Mouse (Mus musculus) urinary bladder, postnatal 14 days (tissue): ENCODE measurements around the gene Spint1.

ENCODE experiments used
- DNase-seq: peaks from one replicate; pipeline ENCODE4 v3.0.0; 2021; ENCODE audit warnings: low spot score

Spint1 gene

GRCm38 (mm10) chr2:119245246-119245645, 8.1 kb downstream of the Spint1 start:
- DNase-seq = no peak

- no peak for DNase-seq
These were observed 10.7 kb downstream of the Spint1 start for GRCm38 (mm10) chr2:119247904-119248303.

GRCm38 (mm10) chr2:119249592-119250061, 12.5 kb downstream of the Spint1 start:
- peak; percentile 72 for DNase-seq

DNA sequence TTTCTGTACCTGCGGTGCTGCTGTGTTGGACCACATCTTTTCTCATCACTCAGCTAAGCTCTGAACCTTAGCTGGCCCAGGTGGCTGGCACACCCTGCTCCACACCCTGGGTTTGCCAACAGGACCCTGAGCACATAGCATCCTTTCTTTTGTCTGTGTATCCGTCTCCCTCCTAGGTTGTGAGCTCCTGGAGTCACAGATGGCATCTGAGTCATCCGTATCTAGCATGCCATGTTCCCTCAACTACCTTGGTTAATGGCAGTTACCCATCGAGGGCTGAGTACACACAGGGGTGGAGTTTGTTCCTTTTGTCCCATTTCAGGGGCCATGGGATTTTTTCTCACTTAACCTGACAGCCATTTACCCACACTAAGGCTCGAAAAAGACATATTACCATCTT, 13.2 kb downstream of the Spint1 start:
- no peak for DNase-seq

DNA sequence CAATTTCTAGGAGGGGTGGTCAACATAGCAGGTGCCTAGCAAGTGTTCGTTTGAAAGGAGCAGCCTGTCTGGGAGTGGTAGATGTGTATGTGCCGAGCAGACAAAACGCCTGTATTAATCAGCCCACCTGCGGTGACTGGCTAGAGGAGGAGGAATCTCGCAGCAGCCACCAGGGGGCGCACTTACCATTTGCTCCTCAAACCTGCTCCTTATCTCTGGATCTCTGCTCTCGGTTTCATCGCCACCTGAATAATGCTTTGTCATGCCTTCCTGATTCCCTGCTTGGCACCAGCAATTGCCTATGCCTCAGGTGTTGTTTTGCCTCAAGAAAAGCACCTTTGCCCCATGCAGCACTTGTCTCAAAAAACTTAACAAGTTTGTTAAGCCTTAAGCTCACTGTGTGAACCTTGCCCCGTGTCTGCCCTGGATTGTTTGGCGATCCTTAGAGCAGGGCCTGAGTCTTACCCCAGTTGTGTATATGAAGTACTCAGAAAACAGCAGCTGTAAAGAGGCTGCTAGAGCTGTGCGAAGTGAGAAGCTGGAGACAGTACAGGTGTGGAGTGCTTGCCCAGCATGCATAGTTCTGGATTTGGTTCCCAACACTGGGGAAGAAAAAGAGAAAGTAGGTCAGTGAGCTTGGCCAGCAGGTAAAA, 13.8 kb downstream of the Spint1 start:
- peak; percentile 93 for DNase-seq

GRCm38 (mm10) chr2:119254976-119255375, 17.8 kb downstream of the Spint1 start:
- DNase-seq = no peak

GRCm38 (mm10) chr2:119260518-119260917, 23.4 kb downstream of the Spint1 start:
- no peak for DNase-seq

GRCm38 (mm10) chr2:119261326-119261725, 24.2 kb downstream of the Spint1 start:
- DNase-seq = no peak

DNA sequence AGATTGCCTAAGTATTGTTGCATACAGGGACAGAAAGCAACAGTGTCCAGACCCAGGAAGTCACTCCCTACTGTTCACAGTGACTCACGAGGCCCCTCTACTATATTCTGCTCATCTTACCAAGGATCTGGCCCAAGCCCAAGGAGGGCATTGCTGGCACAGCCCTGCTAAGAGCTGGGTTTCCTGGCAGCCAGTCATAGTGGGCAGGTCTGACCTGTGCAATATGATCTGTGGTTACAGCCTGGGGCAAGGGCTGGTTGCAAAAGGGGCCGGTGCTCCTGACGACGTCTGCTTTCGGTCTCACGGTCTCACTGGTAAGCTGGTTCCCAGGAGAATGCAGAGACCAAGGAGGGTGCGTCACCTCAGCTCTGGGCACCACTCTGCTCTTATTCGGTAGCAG, 25.8 kb downstream of the Spint1 start:
- peak; percentile 87 for DNase-seq

DNA sequence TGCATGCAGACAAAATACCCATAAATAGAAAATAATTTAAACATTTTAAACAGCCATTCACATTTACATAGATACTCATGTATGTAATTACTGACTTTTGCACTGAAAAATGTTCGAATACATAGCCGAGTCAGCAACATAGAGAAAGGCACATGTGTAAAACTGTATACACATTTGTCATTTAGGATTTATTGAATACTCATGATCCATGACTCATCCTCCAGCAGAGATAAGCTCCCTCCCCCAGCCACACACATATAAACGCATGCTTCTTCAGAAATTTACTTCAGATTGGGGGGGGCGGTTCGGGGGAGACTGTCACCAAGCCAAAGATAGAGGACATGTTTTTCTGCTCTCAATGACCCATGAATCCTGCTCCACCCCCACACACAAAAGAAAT, 26.7 kb downstream of the Spint1 start:
- no peak for DNase-seq

GRCm38 (mm10) chr2:119270286-119270642, 33.1 kb downstream of the Spint1 start:
- no peak for DNase-seq

- peak; percentile 86 for DNase-seq
These were observed 33.6 kb downstream of the Spint1 start, which contains the start of gene Rhov for GRCm38 (mm10) chr2:119270643-119271331. Gene Rhov, minus strand, starts transcription at chr2:119271272.

DNA sequence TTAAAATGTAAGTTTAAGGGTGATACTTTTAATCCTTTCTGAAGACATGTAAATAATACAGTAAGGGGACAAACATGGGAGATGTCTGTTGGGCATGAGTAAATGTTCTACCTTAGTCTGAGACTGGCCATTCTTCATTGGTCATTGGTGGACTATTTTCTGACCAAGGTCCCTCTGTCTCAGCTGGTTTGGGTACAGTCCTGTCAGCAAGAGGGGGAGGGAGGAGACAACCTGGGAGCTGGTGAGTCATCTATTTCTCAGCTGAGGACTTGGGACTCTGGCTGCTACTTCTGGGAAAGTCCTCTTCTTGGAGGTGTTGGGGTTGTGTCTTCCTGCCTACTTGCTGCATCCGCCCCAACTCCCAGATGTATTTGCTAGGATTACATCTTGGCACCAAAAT, 37.0 kb downstream of the Spint1 start:
- DNase-seq = no peak

- no peak for DNase-seq
These were observed 39.8 kb downstream of the Spint1 start for GRCm38 (mm10) chr2:119276926-119277325.

- no peak for DNase-seq
These were observed 40.6 kb downstream of the Spint1 start for GRCm38 (mm10) chr2:119277810-119278209.

DNA sequence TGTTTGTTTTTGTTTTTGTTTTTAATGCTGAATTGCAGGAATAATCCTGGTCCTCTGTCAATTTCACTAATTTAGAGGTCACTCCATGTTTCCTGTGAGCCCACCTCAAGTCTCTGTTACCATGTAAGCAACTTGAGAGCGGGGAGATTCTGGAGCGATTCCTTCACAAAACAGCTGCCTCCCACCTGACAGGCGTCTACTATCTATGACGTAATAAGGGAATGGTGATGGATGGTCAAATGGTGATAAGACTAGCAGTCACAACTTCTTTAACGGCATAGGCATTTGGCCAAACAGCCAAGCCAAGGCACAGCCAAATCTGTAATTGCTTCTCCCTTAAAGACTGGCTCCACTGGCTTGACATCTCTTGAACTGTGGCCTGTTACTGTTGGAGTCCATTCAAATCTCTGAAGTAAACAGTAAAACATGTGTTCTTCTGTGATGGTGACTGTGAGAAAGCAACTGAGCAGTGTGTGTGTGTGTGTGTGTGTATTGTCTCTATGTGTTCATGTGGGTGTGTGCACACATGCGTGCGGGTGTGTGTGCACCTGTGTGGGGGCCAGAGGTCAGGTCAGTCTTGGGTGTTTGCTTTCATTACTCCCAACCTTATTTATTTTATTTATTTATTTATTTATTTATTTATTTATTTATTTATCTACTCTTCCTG, 44.9 kb downstream of the Spint1 start:
- DNase-seq = no peak

DNA sequence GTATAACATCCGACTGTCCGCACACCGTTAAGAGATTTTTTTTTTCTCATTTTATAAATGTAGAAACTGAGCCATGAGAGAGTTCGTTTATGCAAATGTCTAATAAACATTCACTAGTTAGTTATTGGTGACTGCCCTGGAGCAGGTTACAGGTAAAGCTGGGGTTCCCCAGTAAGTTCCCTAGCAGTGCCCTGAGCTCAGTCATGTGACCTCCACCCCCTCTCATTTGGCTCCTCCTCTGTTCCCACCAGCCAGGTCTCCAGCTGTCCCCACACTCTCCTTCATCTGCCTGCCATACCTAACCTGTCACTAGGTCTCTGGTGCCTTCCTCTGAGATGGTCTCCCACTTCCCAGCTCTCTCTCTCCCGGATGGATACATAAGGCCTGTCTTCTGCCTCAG, 50.2 kb downstream of the Spint1 start:
- DNase-seq = no peak

- DNase-seq = peak; percentile 98
These were observed 51.2 kb downstream of the Spint1 start, which contains the start of gene Vps18 for GRCm38 (mm10) chr2:119288270-119288882. Gene Vps18, plus strand, starts transcription at chr2:119288740.

DNA sequence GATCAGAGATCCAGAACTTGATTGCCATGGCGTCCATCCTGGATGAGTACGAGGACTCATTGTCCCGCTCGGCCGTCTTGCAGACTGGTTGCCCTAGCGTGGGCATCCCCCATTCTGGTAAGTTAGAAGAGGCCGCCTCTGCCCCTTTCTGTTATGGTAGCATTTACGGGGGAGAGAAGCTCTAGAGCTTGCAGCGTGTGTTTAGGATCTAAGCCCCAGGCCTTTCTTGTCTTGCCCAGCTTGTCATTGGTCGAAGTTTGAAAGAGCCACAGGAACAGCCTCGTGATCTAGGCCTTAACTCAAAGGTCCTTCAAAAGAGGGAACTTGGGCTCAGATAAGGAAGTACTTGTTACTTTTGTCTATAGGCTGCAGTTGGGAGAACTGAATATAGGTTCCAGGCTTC, 51.9 kb downstream of the Spint1 start:
- DNase-seq = no peak

GRCm38 (mm10) chr2:119292281-119292680, 55.1 kb downstream of the Spint1 start:
- no peak for DNase-seq

DNA sequence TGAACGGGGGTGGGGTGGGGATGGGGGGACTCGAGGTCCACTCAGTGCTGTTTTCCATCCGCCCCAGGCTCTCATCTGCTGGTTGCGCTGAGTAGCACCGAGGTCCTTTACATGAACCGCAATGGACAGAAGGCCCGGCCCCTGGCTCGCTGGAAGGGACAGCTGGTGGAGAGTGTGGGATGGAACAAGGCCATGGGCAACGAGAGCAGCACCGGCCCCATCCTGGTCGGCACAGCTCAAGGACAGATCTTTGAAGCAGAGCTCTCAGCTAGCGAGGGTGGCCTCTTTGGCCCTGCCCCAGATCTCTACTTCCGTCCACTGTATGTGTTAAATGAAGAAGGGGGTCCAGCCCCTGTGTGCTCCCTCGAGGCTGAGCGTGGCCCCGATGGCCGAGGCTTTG, 55.7 kb downstream of the Spint1 start:
- DNase-seq = no peak

GRCm38 (mm10) chr2:119293311-119293710, 56.1 kb downstream of the Spint1 start:
- no peak for DNase-seq
